Mouse (Mus musculus) testis, adult 2 months (tissue): Measurements from ENCODE around the gene Gm5624. TPM values are rescaled to one million over a fixed set of nuclear protein-coding genes. Genes with fewer than 3 reads are reported as not detected.
"Not testable (repeated sequence)": the region's sequence is repeated elsewhere in the genome, so short reads cannot be mapped to it uniquely, and the experiment has no call there.

Experiments
- H3K27ac ChIP-seq: fragments of 200-500 bp; 2 replicates; pipeline ENCODE4 v1.5.1; 2012; ENCODE audit warnings: low read depth, low read length; ENCODE audit not compliant: control insufficient read depth, insufficient read depth
- H3K27me3 ChIP-seq: fragments of 200-500 bp; 2 replicates; pipeline ENCODE4 v1.6.1; 2012; ENCODE audit warnings: mild to moderate bottlenecking, low read length, moderate library complexity; ENCODE audit not compliant: control insufficient read depth, insufficient read depth
- H3K36me3 ChIP-seq: fragments of 200-500 bp; 2 replicates; pipeline ENCODE4 v1.6.1; 2012; ENCODE audit warnings: mild to moderate bottlenecking, low read length; ENCODE audit not compliant: control insufficient read depth, insufficient read depth
- H3K4me1 ChIP-seq: fragments of 200-500 bp; 2 replicates; pipeline ENCODE4 v1.6.1; 2012; ENCODE audit warnings: low read length; ENCODE audit not compliant: control insufficient read depth, insufficient read depth
- H3K4me3 ChIP-seq: fragments of 200-500 bp; 2 replicates; pipeline ENCODE4 v1.5.1; 2012; ENCODE audit warnings: low read depth, mild to moderate bottlenecking, low read length, moderate library complexity, mixed read lengths; ENCODE audit not compliant: control insufficient read depth
- polyA plus RNA-seq: library from polyadenylated mRNA; depleted of rRNA; stranded (reverse); fragments of >200 nt; gene quantifications from 2 replicates; pipeline ENCODE4 v1.2.3, GENCODE M21; 2012; rRNA removed

The Gm5624 gene
- 6.0 and 7.1 TPM in 2 replicates for polyA plus RNA-seq

GRCm38 (mm10) chr14:44627737-44628136 lies at the start of gene Gm5624:
TSS of gene Gm5624 (minus strand) at chr14:44627938.
- H3K4me1 ChIP-seq, H3K27me3 ChIP-seq, H3K27ac ChIP-seq, H3K36me3 ChIP-seq: not testable (repeated sequence)
- peak within 1 kb of the TSS; percentile 79 for H3K4me3 ChIP-seq

- not testable (repeated sequence) for H3K36me3 ChIP-seq, H3K27me3 ChIP-seq, H3K4me1 ChIP-seq, H3K4me3 ChIP-seq, H3K27ac ChIP-seq
Observed at GRCm38 (mm10) chr14:44591765-44592164, 36.0 kb downstream of the Gm5624 start.

- not testable (repeated sequence) for H3K27me3 ChIP-seq, H3K36me3 ChIP-seq, H3K4me1 ChIP-seq, H3K27ac ChIP-seq
- peak within 1 kb of the TSS; percentile 72; the same call in 1 of the 2 replicates for H3K4me3 ChIP-seq
Observed at GRCm38 (mm10) chr14:44582853-44583252, 44.9 kb downstream of the Gm5624 start, which contains the start of gene Gm8247. TSS of gene Gm8247 (plus strand) at chr14:44583153.

DNA sequence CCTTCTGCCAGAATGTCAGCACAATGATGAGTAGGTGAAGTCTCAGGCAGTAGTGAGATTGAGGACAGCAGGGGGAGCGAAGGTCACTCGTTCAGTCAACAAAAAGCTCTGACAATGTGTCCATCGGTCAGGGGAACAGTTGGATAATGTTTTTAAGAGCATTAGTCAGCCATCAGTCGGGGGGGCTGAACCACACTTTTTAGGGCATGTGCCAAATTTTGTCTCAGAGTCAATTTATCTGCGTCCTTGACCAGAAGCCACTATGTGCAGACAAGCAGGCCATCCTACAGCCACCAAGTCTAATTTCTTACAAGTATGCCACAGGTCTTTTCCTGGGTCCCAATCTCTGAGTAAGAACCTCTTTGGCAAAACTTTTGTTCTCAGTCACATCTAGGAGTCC lies 79.8 kb downstream of the Gm5624 start:
- H3K4me3 ChIP-seq, H3K4me1 ChIP-seq, H3K27ac ChIP-seq, H3K36me3 ChIP-seq, H3K27me3 ChIP-seq: not testable (repeated sequence)

GRCm38 (mm10) chr14:44517976-44518375 lies 109.8 kb downstream of the Gm5624 start, which contains the start of gene Gm17093:
TSS of gene Gm17093 (plus strand) at chr14:44518276.
- not testable (repeated sequence) for H3K4me3 ChIP-seq, H3K27me3 ChIP-seq, H3K4me1 ChIP-seq, H3K36me3 ChIP-seq, H3K27ac ChIP-seq

Other genes with a start within 250 kb of the Gm5624 start
- 1.5 and 1.6 TPM in 2 replicates for gene Gm3371, start 217.2 kb downstream of the Gm5624 start, polyA plus RNA-seq
- gene Gm8232, start 194.3 kb downstream of the Gm5624 start, polyA plus RNA-seq: 1.2 and 1.8 TPM in 2 replicates
- 17.0 and 21.5 TPM in 2 replicates for gene BC061237, start 135.5 kb downstream of the Gm5624 start, polyA plus RNA-seq
- gene Gm17093, start 109.7 kb downstream of the Gm5624 start, polyA plus RNA-seq: not detected in 2 replicates
- gene Gm8247, start 44.8 kb downstream of the Gm5624 start, polyA plus RNA-seq: 1.1 and 1.7 TPM in 2 replicates
- 2.2 and 2.6 TPM in 2 replicates for gene Gm8257, start 78.5 kb upstream of the Gm5624 start, polyA plus RNA-seq
- gene Gm8267, start 122.4 kb upstream of the Gm5624 start, polyA plus RNA-seq: 0.48 and 1.3 TPM in 2 replicates
- gene Ptgdr, start 231.4 kb upstream of the Gm5624 start, polyA plus RNA-seq: 0.30 TPM in 2 replicates